Mouse (Mus musculus) forebrain, embryonic 11.5 days (tissue): ENCODE results near the gene Mgat5b. TPM values are rescaled to one million over a fixed set of nuclear protein-coding genes. Genes with fewer than 3 reads are reported as not detected.

Source experiments
- ATAC-seq: fragments of 200-750 bp; cut with Nextera tagmentation; replicated peaks from 2 replicates; pipeline ENCODE4 v1.8.0; 2017; ENCODE audit warnings: moderate TSS enrichment; ENCODE audit not compliant: low FRiP score
- DNase-seq: peaks from one replicate; pipeline ENCODE4 v3.0.0-alpha.2; 2017; ENCODE audit warnings: low spot score
- H3K27ac ChIP-seq: fragments of 300-500 bp; sonication (generic); 2 replicates; pipeline ENCODE4 v1.5.1; 2014; ENCODE audit warnings: low read depth, low read length
- H3K27me3 ChIP-seq: fragments of 300-500 bp; sonication (generic); 2 replicates; pipeline ENCODE4 v1.6.1; 2014; ENCODE audit warnings: mild to moderate bottlenecking, low read length, mixed read lengths; ENCODE audit not compliant: control insufficient read depth, insufficient read depth
- H3K36me3 ChIP-seq: fragments of 300-500 bp; sonication (generic); 2 replicates; pipeline ENCODE4 v1.6.1; 2014; ENCODE audit warnings: mild to moderate bottlenecking, low read length, moderate library complexity, mixed read lengths; ENCODE audit not compliant: control insufficient read depth, insufficient read depth
- H3K4me1 ChIP-seq: fragments of 300-500 bp; sonication (generic); replicated peaks from 2 replicates; pipeline ENCODE4 v1.6.1; 2014; ENCODE audit warnings: low read length, mixed read lengths; ENCODE audit not compliant: control insufficient read depth, insufficient read depth
- H3K4me2 ChIP-seq: fragments of 300-500 bp; sonication (generic); 2 replicates; pipeline ENCODE4 v1.6.1; 2014; ENCODE audit warnings: low read depth, mild to moderate bottlenecking, low read length, moderate library complexity, mixed read lengths; ENCODE audit not compliant: severe bottlenecking
- H3K4me3 ChIP-seq: fragments of 300-500 bp; sonication (generic); 2 replicates; pipeline ENCODE4 v1.5.1; 2014; ENCODE audit warnings: low read depth, low read length
- H3K9ac ChIP-seq: fragments of 300-500 bp; sonication (generic); 2 replicates; pipeline ENCODE4 v1.6.1; 2014; ENCODE audit warnings: low read length
- H3K9me3 ChIP-seq: fragments of 300-500 bp; sonication (generic); 2 replicates; pipeline ENCODE4 v1.6.1; 2016; ENCODE audit warnings: low read length, mixed read lengths; ENCODE audit not compliant: control insufficient read depth
- WGBS: fragments of 180-500 bp; shearing (Covaris S2); extraction: QIAGEN DNeasy Blood & Tissue Kit; methylation state at CpG from one replicate; pipeline ENCODE4 v1.1.7; 2014; 5-methylcytosine and 5-hydroxymethylcytosine counted together
- polyA plus RNA-seq: library from polyadenylated mRNA; unstranded; fragments of >200 nt; fragmentation: Nextera tagmentation; extraction: Ambion mirVana; gene quantifications from 2 replicates; pipeline ENCODE4 v1.2.1, GENCODE M21; 2014

The Mgat5b gene
- polyA plus RNA-seq, 1 experiment from 2014 or later = 9.3 TPM

DNA sequence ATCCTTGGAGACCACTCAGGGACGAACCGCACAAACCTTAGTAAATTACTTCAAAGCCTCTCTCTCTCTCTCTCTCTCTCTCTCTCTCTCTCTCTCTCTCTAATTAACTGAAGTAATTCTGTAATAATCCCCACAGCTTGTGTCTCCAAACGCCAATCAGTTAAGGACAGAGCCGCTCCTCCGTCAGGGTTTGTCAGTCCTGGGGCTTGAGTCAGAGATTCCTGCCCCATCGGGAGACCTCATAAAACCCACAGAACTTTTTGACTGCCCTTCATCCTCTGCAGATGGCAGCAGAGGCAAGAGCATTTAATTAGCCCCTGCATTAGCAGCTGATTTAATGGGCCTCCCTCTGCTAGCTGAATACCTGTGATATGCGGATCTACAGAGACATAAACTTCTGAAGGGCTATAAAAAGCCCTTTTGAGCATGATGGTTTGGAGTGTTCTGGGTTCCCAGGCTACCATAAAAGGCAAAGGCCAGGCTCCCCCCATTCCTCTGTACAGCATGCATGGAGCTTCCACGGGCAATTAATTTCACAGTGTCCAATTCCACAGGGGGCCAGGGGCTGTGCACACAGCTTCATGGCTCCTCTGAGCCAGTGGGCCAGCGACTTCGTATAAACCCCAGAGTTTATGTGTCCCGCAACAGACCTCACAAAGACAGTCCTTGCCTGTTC lies 117.1 kb downstream of the Mgat5b start:
- Histone ChIP-seq H3K9me3 (no peaks in the 10 kb centered on the region; the same call in 1 of the 2 replicates), H3K4me3 (no peak overlapping the region), H3K36me3 (no peaks in the 10 kb centered on the region), H3K4me2 (no peak overlapping the region), H3K9ac (no peak overlapping the region), H3K27me3 (no peaks in the 10 kb centered on the region), H3K4me1 (peaks cover 6% of the 10 kb centered on the region; the same call in 1 of the 2 replicates), H3K27ac (no peak overlapping the region)
- no peak for ATAC-seq
- 56% methylated on average over 11 of the region's 11 CpGs for WGBS
- DNase-seq = no peak

Other genes starting within 250 kb of the Mgat5b start
- gene St6galnac1, start 143.4 kb upstream of the Mgat5b start, polyA plus RNA-seq = not detected in 2 replicates
- gene Mxra7, start 90.8 kb upstream of the Mgat5b start, polyA plus RNA-seq = 16.8 and 19.6 TPM in 2 replicates
- gene Mettl23, start 75.6 kb upstream of the Mgat5b start, polyA plus RNA-seq = 67.6 and 70.4 TPM in 2 replicates
- 86.8 and 99.5 TPM in 2 replicates for gene Jmjd6, start 75.4 kb upstream of the Mgat5b start, polyA plus RNA-seq
- gene Mfsd11, start 66.4 kb upstream of the Mgat5b start, polyA plus RNA-seq = 27.9 and 31.0 TPM in 2 replicates
- 1,008 and 1,039 TPM in 2 replicates for gene Srsf2, start 65.8 kb upstream of the Mgat5b start, polyA plus RNA-seq
- 36.8 and 40.6 TPM in 2 replicates for gene Sec14l1, start 196.3 kb downstream of the Mgat5b start, polyA plus RNA-seq